Mouse (Mus musculus): ENCODE results near the gene Plek2.
A peak's percentile ranks its signal among the peaks of the same experiment; 100 is the strongest.
"Not testable (repeated sequence)": the region's sequence is repeated elsewhere in the genome, so short reads cannot be mapped to it uniquely, and the experiment has no call there.

Gene Plek2

GRCm38 (mm10) chr12:78906707-78907162, at the start of gene Plek2:
Gene Plek2 (minus strand): TSS chr12:78906964.
- DNase-seq (ENCODE audit: low read depth, low spot score): peak; percentile 54

GRCm38 (mm10) chr12:78956405-78956804, 49.6 kb upstream of the Plek2 start:
- no peak for DNase-seq (ENCODE audit: low read depth, low spot score)

GRCm38 (mm10) chr12:78952484-78952883, 45.7 kb upstream of the Plek2 start:
- peak; percentile 98 for DNase-seq (ENCODE audit: low read depth, low spot score)

GRCm38 (mm10) chr12:78952053-78952452, 45.3 kb upstream of the Plek2 start:
- DNase-seq (ENCODE audit: low read depth, low spot score): peak; percentile 85

GRCm38 (mm10) chr12:78947661-78948060, 40.9 kb upstream of the Plek2 start:
- no peak for DNase-seq (ENCODE audit: low read depth, low spot score)

- DNase-seq (ENCODE audit: low read depth, low spot score): peak; percentile 64
Measured at GRCm38 (mm10) chr12:78947161-78947560, 40.4 kb upstream of the Plek2 start.

GRCm38 (mm10) chr12:78942931-78943330, 36.2 kb upstream of the Plek2 start:
- DNase-seq (ENCODE audit: low read depth, low spot score): peak; percentile 47

GRCm38 (mm10) chr12:78940081-78940480, 33.3 kb upstream of the Plek2 start:
- no peak for DNase-seq (ENCODE audit: low read depth, low spot score)

- no peak for DNase-seq (ENCODE audit: low read depth, low spot score)
Measured at GRCm38 (mm10) chr12:78939393-78940037, 32.8 kb upstream of the Plek2 start.

GRCm38 (mm10) chr12:78936494-78936893, 29.7 kb upstream of the Plek2 start:
- no peak for DNase-seq (ENCODE audit: low read depth, low spot score)

GRCm38 (mm10) chr12:78929900-78930299, 23.1 kb upstream of the Plek2 start:
- DNase-seq (ENCODE audit: low read depth, low spot score): no peak

- DNase-seq (ENCODE audit: low read depth, low spot score): no peak
Measured at GRCm38 (mm10) chr12:78927287-78927686, 20.5 kb upstream of the Plek2 start.

- DNase-seq (ENCODE audit: low read depth, low spot score): peak; percentile 66
Measured at GRCm38 (mm10) chr12:78923539-78924189, 16.9 kb upstream of the Plek2 start.

GRCm38 (mm10) chr12:78922977-78923376, 16.2 kb upstream of the Plek2 start:
- not testable (repeated sequence) for DNase-seq (ENCODE audit: low read depth, low spot score)

- no peak for DNase-seq (ENCODE audit: low read depth, low spot score)
Measured at GRCm38 (mm10) chr12:78922058-78922457, 15.3 kb upstream of the Plek2 start.

GRCm38 (mm10) chr12:78921421-78921820, 14.7 kb upstream of the Plek2 start:
- no peak for DNase-seq (ENCODE audit: low read depth, low spot score)

GRCm38 (mm10) chr12:78919079-78919712, 12.4 kb upstream of the Plek2 start:
- DNase-seq (ENCODE audit: low read depth, low spot score): peak; percentile 97

- DNase-seq (ENCODE audit: low read depth, low spot score): peak; percentile 95
Measured at GRCm38 (mm10) chr12:78918227-78919078, 11.7 kb upstream of the Plek2 start.

GRCm38 (mm10) chr12:78916278-78916677, 9.5 kb upstream of the Plek2 start:
- DNase-seq (ENCODE audit: low read depth, low spot score): no peak

GRCm38 (mm10) chr12:78915561-78915960, 8.8 kb upstream of the Plek2 start:
- DNase-seq (ENCODE audit: low read depth, low spot score): no peak

GRCm38 (mm10) chr12:78914458-78914857, 7.7 kb upstream of the Plek2 start:
- DNase-seq (ENCODE audit: low read depth, low spot score): no peak
